In genomic region chr12:44292281-44292680, GRCm38 (mm10) we compare ENCODE assay signal across 9 mouse cellular contexts. TPM values are rescaled to one million over a fixed set of nuclear protein-coding genes. Genes with fewer than 3 reads are reported as not detected.
DNase-seq lines count a peak whose midpoint lies in the region; ATAC-seq and TF ChIP-seq lines count a peak whose summit lies in the region.
"Had no signal": no experiment of that assay in that cellular context is flagged by ENCODE, and none has a peak within 500 bp of the region (broad histone marks: within the 10 kb centered on the region; RNA-seq: fewer than 3 reads in every experiment).

No protein-coding gene starts in this region.

- H3K36me3 ChIP-seq in liver, adult 2 months (ENCODE audit: control insufficient read depth, insufficient read depth, low read length), result peaks cover 33% of the 10 kb centered on the region
- H3K36me3 ChIP-seq in liver, embryonic 11.5 days (ENCODE audit: control insufficient read depth, insufficient read depth, low read length), result no peaks in the 10 kb centered on the region
- peaks cover 20% of the 10 kb centered on the region for H3K36me3 ChIP-seq in midbrain, embryonic 12.5 days

- no peak overlapping the region for H3K27ac ChIP-seq in liver, adult 2 months (replicated peaks; ENCODE audit: insufficient read depth, low read depth, low read length)
- no peak overlapping the region for H3K27ac ChIP-seq in liver, embryonic 11.5 days (ENCODE audit: low read depth, low read length)
- H3K27ac ChIP-seq in midbrain, embryonic 12.5 days (replicated peaks), result no peak overlapping the region

- peak; percentile 51 for TF ChIP-seq CTCF in liver, adult 2 months (IDR thresholded peaks at IDR 0.05; ENCODE audit: low read depth, low read length)

- intact Hi-C loops in heart, postnatal 14 days (cut with DNase I), result loop anchor here (5.0 kb wide), 1 partner anchor 255 kb away; no protein-coding TSS in a partner anchor

- no peak overlapping the region for H3K4me3 ChIP-seq in liver, adult 2 months (ENCODE audit: insufficient read depth, low read depth, low read length)
- H3K4me3 ChIP-seq in liver, embryonic 11.5 days (ENCODE audit: low read depth, low read length), result no peak overlapping the region
- H3K4me3 ChIP-seq in midbrain, embryonic 12.5 days, result no peak overlapping the region
- H3K4me3 ChIP-seq: myocyte had no signal

- H3K4me1 ChIP-seq in liver, adult 2 months (ENCODE audit: control insufficient read depth, insufficient read depth, low read length), result no peaks in the 10 kb centered on the region
- H3K4me1 ChIP-seq in liver, embryonic 11.5 days (replicated peaks; ENCODE audit: control insufficient read depth, insufficient read depth, low read length), result no peaks in the 10 kb centered on the region
- no peaks in the 10 kb centered on the region for H3K4me1 ChIP-seq in midbrain, embryonic 12.5 days

- no peaks in the 10 kb centered on the region for H3K9me3 ChIP-seq in liver, embryonic 11.5 days (ENCODE audit: control insufficient read depth, low read length)
- no peaks in the 10 kb centered on the region for H3K9me3 ChIP-seq in midbrain, embryonic 12.5 days

- H3K79me2 ChIP-seq in liver, adult 2 months (ENCODE audit: control insufficient read depth, insufficient read depth, low read length), result no peaks in the 10 kb centered on the region; the same call in 1 of the 2 replicates

- H3K9ac ChIP-seq in liver, adult 2 months (ENCODE audit: low read depth, low read length), result no peak overlapping the region
- no peak overlapping the region for H3K9ac ChIP-seq in liver, embryonic 11.5 days (ENCODE audit: low read depth, low read length)
- no peak overlapping the region for H3K9ac ChIP-seq in midbrain, embryonic 12.5 days (replicated peaks)

- no peak for TF ChIP-seq POLR2A in liver, adult 2 months (IDR thresholded peaks at IDR 0.05; ENCODE audit: extremely low read depth, insufficient read depth, low read length)

- H3K4me2 ChIP-seq in liver, embryonic 11.5 days, result no peak overlapping the region
- no peak overlapping the region for H3K4me2 ChIP-seq in midbrain, embryonic 12.5 days (replicated peaks)

- DNase-seq in liver, adult 2 months (ENCODE audit: extremely low read depth, low read depth, low spot score), result peak; percentile 64
- DNase-seq in liver, embryonic 11.5 days (ENCODE audit: low spot score), result no peak
- DNase-seq in ZHBTc4 (ENCODE audit: low read depth, low spot score), result peak; percentile 69
- peak; percentile 58 to 74 for DNase-seq in heart, postnatal 14 days
- DNase-seq in layer of hippocampus, adult 9-11 months, result peak; percentile 52
- DNase-seq in thymus, postnatal 0 days (ENCODE audit: low spot score), result peak; percentile 63

- no peaks in the 10 kb centered on the region for H3K27me3 ChIP-seq in liver, adult 2 months (ENCODE audit: control insufficient read depth, insufficient read depth, low read length)
- H3K27me3 ChIP-seq in liver, embryonic 11.5 days (replicated peaks; ENCODE audit: control insufficient read depth, insufficient read depth, low read length), result no peaks in the 10 kb centered on the region
- H3K27me3 ChIP-seq in midbrain, embryonic 12.5 days, result no peaks in the 10 kb centered on the region

- ATAC-seq in liver, embryonic 11.5 days (replicated peaks; ENCODE audit: low FRiP score), result no peak
- peak; percentile 92 for ATAC-seq in common myeloid progenitor, adult 5-6 weeks (replicated peaks; ENCODE audit: low read depth, poor library complexity, severe bottlenecking)
- peak; percentile 62; the same call in 1 of the 2 replicates for ATAC-seq in midbrain, embryonic 12.5 days (ENCODE audit: low FRiP score, low read depth)

RNA-seq across cellular contexts. Expression of gene Nrcam, which starts 36.4 kb away (rescaled TPM):
- total RNA-seq in liver, adult 2 months (2014; rRNA removed), result 0.27 TPM in 1 of 2 replicates, not detected in the other
- not detected in 2 replicates for polyA plus RNA-seq in liver, adult 2 months (2012; rRNA removed)
- 0.70 and 2.5 TPM in 2 replicates for polyA plus RNA-seq in liver, embryonic 11.5 days (2014; fragmentation: Nextera tagmentation; extraction: Ambion mirVana)
- total RNA-seq in common myeloid progenitor, adult 5-6 weeks (2017), result 0.27 and 0.78 TPM in 2 replicates
- under 1 TPM; 0.32 to 0.45 TPM for total RNA-seq in heart, postnatal 14 days (2021)
- polyA plus RNA-seq in midbrain, embryonic 12.5 days (2016; fragmentation: Nextera tagmentation; extraction: Ambion mirVana), result 123 and 131 TPM in 2 replicates
- 1.9 and 2.9 TPM in 2 replicates for polyA plus RNA-seq in thymus, postnatal 0 days (2015; fragmentation: Nextera tagmentation; extraction: Ambion mirVana)

Comparison
In these comparisons a context has a peak if more than half of its experiments do, and no peak if none do; other contexts are left out.
1. RNA of gene Nrcam, which starts 36.4 kb away (polyA plus RNA-seq): 123 to 131 TPM in midbrain, embryonic 12.5 days; 1.9 to 2.9 TPM in thymus, postnatal 0 days, 0.70 to 2.5 TPM in liver, embryonic 11.5 days and not detected in liver, adult 2 months; every median in the first group is over 10 times any median in the second.